Mouse (Mus musculus): ENCODE measurements around the gene Syt16.

Syt16 gene

DNA sequence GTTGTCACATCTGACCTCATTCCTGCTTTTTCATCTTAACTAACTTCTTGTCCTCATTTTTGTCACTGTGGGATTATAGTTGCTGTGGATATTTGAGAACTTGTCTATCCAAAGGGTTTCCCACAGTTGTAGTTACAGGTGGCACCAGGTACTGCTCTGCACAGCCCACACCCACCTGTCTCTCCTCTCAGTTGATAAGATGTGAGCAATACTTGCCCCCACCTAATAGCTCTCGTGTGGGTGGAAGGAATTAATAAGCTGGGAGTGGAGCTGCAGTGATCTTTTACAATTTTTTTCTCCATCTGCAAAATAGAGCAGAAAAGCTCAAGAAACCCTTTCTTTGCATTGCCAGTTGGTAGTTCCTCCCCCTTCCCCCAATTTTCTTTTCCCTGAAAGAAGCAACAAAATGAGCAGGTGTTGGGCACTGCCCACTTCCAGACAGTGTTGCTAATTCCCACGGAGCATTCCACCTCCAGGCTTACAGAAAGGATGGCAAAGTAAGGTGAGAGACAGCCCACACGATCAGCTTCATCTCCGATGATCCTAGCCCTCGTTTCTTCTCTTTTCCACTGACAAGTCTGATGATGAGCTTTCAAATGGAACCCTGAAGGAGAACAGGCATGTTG is 218.8 kb downstream of the Syt16 start:
- DNase-seq (ENCODE audit: low read depth, low spot score), result peak; percentile 76

DNA sequence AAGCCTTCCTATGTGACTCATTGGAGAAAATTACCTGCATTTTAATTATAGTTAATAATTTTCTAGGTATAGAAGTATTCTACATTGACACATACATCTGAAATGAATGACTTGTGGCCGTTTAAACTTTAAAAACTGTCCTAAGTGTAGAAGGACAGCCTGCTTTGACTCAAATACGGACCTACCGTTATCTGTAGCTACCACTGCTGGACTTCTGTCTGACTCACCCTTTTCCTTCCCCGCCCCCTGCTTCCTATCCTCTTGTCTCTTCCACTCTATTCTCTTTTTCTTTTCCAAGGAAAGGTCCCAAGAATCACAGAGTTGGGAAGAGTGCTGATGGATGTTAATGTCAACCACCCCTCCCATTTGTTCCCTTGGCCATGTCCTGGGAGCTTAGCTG is 222.4 kb downstream of the Syt16 start:
- DNase-seq (ENCODE audit: low read depth, low spot score), result no peak

DNA sequence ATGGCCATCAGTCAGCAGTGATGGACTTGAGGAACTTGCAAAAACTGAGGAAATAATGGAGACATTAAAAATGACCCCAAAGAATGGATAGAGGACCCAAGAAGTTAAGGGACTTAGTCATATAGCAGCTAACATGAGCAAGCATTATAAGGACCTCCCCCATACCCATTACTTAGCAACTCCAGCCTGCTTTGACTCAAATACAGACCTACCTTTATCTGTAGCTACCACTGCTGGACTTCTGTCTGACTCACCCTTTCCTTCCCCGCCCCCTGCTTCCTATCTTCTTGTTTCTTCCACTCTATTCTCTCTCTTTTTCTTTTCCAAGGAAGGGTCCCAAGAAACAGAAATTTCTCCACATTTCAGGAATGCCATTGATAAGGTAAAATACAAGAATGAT is 223.2 kb downstream of the Syt16 start:
- no peak for DNase-seq (ENCODE audit: low read depth, low spot score)

DNA sequence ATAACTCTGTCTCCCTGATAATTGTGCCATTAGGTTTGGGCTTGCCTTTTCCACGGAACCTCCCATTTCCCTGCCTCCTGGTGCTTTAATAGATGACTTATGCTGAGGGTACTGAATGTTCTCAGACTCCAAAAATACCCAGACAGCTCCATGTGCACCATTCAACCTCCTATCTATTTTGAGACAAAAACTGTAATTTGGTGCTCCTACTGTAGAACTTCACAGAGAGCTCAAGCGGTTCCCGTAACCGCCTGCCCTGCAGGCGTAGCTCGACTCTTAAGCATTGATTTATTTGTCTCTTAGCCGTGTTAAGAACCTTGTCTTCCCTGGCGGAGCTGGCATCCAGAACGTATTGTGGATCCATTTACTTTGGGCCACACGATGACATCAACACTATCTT is 233.3 kb downstream of the Syt16 start:
- peak; percentile 89 for DNase-seq (ENCODE audit: low read depth, low spot score)

DNA sequence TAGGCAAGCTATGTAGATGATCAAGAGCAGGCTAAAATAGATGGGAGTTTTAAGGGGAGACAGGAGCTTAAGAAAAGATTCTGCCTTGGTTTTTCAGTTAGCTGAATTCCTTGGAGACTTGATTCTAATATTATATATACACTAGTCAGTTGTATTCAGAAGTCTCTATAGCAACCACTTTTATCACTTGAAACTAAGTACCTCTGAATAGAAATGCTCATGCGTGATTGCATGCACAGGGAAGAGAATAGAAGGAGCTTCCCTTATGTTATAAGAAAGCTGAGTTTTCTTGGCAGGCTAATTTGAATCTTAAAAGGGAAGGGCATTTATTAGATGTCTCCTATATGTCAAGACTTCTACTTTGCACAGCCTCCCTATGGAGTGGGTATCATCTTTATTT is 235.4 kb downstream of the Syt16 start:
- DNase-seq (ENCODE audit: low read depth, low spot score), result no peak

DNA sequence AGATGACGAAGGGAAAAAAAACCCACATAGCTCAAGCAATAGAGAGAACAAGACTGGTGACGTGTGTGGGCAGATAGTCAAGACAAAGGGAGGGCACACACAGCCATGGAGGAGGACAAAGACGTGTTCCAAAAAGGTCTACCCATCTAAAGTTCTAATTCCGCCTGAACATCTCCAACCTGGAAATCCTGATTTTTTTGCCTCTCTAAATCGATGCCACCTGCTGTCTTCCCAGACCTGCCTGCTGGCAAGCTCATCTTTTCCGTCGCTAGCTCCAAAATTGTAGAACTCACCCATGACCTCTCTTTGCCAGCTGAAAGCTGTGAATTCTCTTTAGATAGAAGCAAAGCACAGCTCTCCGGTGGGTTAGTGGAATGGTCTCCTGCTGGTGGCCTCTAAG is 238.7 kb downstream of the Syt16 start:
- DNase-seq (ENCODE audit: low read depth, low spot score), result no peak

DNA sequence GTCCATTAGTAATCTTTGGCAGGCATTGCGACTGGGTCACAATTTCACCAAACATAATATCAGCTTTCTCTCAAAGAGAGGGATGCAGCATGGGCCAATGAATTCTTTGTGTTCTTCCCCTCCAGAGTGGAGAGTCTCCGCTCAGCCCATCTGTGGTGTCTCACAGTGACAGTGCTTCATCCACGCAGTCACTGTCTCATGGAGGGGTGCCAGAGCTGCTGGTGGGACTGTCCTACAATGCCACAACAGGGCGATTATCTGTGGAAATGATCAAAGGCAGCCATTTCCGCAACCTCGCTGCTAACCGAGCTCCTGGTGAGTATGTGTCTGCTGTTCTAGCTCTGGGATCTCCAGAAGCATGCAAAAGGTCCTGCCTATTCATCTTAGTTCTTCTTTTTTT is 240.6 kb downstream of the Syt16 start:
- DNase-seq (ENCODE audit: low read depth, low spot score), result no peak

DNA sequence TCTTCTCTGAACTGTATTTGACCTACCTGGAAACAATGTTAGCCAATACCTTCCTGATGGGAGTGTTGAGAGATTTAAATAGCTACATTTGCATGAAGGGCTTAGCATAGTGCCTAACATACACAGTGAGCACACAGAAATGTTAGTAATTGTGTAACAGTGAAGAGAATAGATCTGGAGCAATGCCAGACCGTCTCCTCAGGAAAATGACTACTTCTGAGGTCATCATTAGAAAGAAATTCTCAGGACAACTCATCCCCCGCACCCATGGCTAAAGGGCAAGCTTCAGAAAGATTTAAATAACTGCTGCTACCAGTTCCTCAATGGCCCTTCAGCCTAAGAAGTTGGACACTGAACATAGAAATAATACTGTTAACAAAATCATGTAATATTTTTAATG is 241.3 kb downstream of the Syt16 start:
- no peak for DNase-seq (ENCODE audit: low read depth, low spot score)

DNA sequence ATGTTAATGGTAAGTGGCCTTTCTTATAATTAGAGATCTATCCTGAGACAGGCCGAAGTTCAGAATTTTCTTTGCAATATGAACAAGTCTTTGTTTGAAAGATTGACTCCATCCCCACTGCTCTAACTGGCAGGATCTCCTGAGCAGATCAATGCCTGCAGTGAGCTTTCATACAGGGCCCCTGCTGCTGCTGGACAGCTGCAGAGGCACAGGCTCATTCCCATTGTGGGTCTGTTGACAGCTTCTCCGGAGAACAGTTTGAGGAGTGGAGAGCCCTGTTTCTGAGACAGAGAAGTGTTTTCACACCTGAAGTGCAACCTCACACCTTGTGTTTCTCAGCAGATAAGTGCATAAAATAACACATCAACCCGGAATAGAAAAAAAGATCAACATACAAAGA is 267.4 kb downstream of the Syt16 start:
- no peak for DNase-seq (ENCODE audit: low read depth, low spot score)

DNA sequence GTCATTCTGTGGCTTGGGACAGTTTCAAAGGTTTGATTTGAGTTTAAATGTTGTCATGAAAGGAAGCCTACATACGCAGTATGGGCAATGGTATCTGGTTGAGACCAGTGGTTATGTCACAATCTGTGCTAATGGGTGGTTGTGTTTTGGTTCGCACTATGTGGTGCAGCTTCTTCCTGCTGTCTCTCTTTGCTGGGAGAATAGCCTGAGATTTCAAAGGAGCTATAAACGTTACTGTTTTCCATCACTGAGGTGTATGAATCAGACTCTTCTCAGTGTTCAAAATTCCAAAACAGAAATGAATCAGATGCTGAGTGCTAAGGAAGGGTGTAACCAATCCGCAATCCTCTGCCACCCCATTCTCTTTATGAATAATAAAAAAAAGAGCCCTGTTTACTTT is 269.6 kb downstream of the Syt16 start:
- DNase-seq (ENCODE audit: low read depth, low spot score), result no peak

DNA sequence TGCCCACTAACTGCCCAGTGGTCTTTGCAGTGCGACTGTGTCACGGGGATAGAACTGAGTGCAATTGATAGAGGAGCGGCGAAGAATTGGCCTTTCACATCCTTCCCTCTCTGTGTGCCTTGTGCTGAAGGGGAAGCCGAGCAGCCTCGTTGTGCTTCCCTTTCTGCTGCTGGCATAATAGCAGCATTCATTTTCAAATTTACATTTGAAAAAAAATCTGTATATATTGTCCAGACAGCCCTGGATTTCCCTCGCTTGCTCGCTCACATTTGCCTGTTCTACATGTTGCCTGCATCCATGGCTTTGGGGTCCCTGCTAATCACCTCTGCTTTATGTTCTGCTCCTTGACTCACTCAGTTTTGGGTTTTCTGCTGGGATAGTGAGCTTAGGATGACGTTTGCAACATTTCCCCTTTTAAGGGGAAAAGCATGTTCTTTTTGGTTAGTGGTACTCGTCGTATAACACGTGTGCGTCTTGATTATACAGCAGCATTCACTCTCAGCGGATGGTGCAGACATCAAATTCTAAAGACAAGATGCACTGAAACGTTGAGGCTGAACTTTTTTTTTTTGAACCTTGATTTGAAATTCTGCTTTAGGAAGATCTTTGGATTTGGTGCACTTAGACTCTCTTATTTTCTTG is 271.3 kb downstream of the Syt16 start:
- no peak for DNase-seq (ENCODE audit: low read depth, low spot score)

DNA sequence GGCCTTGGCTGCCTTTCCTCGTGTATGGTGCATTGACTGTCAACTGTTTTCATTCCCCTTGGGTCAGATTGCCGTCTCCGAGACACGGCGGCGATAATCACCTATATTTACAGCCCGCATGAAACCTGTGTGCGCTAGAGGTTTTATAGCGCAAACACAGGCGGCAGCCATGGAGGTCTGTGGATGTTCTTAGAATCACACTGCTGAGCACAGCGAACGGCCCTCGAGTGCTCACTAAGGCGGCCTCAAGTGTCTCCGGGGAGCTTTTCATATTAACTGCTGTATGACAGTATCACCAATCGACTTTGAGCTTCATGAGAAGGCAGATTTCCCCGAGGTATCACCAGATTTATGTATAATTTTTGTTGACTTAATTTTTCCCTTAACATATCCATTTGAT is 275.1 kb downstream of the Syt16 start:
- no peak for DNase-seq (ENCODE audit: low read depth, low spot score)

DNA sequence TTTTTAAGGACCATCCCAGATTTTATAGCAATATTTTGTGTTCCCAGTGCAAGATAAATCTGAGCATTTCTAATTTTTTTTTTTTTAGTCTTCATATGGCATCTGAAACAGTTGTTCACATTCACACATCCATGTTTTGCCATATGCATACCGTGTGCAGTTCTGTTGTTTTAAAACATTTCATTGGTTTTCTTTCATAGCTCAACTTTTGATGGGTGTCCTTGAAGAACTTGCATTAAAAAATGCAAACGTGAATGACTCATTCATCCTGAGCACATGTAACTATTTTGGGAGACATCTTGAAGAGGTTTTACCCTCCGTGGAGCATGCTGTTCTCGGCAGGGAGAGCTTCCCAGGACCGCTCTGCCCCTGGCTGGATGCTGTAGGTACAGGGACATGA is 279.8 kb downstream of the Syt16 start:
- DNase-seq (ENCODE audit: low read depth, low spot score), result no peak

DNA sequence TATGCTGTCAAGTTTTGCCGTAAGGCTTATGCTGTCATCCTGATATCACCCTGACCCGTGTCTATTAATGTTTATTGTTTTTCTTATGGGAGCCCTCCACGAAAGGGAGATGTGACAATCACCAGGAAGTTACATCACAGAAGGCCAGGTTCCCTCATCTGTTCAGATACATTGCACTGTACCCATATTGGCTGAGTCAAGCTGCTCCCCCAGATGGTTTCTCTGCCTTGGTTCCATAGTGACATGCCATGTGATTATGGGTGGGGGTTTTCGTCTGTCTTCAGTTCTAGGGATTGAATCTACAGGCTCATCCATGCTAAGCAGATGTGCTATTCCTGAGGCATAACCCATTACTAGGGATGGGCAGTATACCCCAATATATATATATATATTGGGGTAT is 283.9 kb downstream of the Syt16 start:
- no peak for DNase-seq (ENCODE audit: low read depth, low spot score)

DNA sequence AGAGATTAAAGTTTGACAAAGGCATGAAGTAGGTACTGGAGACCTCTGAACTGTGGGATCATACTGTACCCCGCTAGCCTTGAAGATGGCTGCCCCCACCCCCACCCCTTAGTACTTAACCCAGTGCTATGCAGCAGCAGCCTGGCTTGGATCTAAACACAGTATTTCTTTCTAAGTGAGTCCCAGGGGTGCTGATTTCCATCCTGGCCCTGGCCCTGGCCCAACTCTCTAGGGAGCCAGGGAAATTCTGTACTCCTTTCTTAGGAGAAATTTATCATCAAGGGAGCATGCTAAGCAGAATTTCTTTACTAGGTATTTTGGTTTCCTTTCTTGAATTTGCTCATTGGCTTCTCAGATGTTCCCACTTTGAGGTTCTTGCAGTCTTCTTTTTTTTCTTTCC is 285.4 kb downstream of the Syt16 start:
- no peak for DNase-seq (ENCODE audit: low read depth, low spot score)

DNA sequence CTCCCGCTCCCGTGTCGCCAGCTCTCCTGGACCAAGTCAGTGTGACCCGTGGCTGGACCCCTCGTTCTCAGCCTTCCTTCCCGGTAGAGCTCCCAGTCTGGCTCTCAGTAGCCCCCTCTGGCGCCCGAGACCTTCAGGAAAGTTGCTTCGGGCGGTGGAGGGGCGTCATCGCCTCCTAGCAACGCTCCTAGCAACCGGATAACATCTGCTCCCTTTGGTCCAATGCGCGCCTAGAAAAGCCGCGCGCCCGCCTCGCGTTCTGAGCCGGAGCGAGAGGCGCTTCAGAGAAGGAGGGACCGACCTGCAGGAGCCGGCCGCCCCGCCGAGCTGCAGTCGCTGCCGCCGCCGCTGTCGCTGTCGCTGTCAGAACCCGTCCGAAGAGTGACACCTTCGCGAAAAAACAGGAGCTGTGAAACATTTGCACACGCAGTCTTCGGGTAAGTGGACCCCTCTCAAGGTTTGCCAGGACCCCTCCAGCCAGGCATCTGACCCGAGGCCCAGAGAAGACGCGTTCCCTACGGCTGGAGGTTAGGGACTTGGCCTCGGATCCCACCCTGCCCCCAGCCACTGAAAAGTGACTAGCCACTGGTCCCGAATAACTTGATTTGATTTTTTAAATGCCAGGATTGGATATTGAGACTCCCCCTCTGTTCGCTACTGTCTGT is 286.7 kb downstream of the Syt16 start:
- DNase-seq (ENCODE audit: low read depth, low spot score), result peak; percentile 89

DNA sequence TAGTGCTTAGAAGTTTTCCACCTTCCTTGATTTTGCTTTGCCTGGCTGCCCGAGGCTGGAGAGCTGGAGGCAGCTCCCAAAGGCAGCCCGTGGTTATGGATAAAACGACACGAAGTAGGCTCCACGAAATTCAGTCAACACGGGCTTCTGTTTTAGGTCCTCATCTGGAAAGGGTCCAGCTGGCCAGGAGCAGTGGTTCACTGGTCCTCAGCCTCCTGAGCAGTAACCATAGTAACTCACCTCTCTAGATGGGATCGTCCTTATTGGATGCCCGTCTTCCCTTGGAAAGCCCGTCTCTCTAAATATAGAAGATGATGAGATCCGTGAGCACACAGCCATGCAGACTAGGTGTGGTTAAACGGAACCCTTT is 287.2 kb downstream of the Syt16 start:
- peak; percentile 70 for DNase-seq (ENCODE audit: low read depth, low spot score)

DNA sequence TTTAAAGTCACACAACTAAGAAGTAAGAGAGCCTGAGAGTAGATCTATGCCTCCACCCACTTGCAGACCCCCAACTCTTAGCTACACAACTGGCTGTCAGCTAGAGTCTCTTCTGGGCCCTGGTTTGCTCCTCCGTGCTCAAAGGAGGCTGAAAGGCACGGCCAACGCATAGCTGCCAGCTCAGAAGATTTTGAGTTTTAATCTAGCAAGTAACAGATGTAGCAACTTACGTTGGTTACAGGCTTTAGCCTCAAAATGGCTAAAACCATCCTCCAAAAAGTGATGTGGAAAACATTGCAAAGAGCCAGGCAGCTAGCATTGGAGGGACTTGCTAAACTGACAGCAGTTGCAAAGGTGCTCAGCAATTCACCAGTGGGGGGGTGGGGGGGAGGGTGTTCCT is 293.5 kb downstream of the Syt16 start:
- DNase-seq (ENCODE audit: low read depth, low spot score), result no peak

DNA sequence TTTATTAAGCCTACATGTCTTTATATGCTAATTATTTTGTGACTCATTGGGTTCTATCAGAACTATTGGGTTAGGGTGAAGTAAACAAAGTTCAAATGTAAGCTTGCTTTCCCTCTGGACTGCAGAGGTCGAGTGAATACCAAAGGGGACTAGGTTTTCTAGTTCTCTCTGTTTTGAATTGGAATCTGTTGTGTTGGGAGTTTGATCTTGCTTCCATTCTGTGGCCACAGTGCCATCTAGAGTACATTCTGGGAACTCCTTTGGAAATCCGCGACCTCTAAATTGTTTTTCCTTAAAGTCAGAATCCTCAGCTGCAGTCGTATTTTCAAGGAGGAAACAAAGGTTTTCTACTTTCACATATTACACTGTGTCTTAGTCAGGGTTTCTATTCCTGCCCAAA is 296.2 kb downstream of the Syt16 start:
- DNase-seq (ENCODE audit: low read depth, low spot score), result peak; percentile 62

DNA sequence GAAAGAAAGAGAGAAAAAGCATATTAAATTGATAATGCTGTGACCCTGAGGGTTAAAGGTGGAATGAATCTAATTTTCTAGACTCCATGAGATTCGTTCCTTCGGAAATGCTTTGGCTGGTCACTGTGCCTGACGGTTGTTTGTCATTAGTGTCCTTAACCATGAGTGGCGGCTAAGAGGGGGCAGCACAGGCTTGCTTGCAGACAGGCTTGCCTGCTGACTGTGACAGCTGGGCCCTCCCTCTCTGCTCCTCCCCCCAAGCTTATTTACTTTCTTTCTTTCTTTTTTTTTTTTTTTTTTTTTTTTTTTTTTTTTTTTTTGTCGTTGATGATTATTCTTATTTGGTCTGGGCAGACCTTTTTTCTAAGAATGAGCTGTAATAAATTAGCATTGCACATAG is 298.9 kb downstream of the Syt16 start:
- no peak for DNase-seq (ENCODE audit: low read depth, low spot score)

DNA sequence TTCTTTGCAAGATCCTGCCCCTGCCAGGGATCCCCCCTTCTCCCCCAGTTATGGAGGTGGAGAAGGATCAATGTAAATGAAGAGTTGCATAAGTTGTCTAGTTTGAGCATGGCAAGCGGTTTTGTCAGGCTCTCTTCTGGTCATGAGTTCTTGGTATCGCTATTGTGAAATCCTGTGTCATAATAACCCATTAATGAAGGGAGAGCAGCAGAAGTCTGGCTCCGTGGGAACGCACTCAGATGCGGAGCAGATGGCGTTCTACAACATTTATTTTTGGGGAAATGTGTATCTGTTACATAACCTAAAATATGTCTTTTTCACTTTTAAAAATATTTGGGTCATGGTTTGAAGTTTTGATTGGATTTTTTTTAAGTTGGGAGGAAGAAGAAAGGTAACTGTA is 304.1 kb downstream of the Syt16 start:
- DNase-seq (ENCODE audit: low read depth, low spot score), result no peak

DNA sequence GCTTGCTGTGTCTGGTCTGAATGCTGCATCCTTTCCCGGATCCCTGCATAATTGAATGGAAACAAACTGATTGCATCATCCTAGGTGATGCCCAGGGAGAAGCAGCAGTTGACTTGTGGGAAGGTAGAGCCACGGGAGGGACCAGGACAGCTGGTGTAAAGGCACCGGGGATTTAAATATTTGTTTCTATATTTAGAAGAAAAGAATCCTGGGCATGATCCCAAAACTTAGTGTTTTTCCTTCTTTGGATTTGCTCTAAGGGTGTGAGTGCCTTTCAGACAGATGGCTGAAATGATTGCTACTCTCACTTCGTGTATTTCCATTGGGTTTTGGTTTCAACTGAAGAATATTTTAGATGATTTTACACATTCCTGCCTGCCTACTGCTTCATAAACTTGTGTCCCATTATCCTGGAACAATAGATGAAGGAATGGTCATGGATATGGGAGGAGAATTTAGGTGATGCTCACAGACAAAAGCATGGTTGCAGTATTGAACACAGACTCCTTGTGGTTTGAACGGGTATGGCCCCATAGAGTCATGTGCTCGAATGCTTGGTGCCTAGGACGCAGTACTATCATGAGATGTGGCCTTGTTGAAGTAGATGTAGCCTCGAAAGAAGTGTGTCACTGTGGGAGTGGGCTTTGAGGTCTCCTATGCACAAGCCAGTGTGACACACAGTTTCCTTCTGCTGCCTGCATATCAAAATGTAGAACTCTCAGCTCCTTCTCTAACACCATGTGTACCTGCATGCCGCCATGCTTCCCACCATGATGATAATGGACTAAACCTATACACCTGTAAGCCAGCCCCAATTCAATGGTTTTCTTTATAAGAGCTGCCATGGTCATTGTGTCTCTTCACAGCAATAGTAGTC is 306.2 kb downstream of the Syt16 start:
- peak; percentile 89 for DNase-seq (ENCODE audit: low read depth, low spot score)
